19 mouse cellular contexts compared by ENCODE assay signal in genomic region chr17:70302656-70303055, GRCm38 (mm10).
DNase-seq lines count a peak whose midpoint lies in the region; ATAC-seq and TF ChIP-seq lines count a peak whose summit lies in the region.
"Had no signal": no experiment of that assay in that cellular context is flagged by ENCODE, and none has a peak within 500 bp of the region (broad histone marks: within the 10 kb centered on the region; RNA-seq: fewer than 3 reads in every experiment).

No protein-coding gene starts in this region.

- H3K27me3 ChIP-seq in forebrain, embryonic 14.5 days (replicated peaks; ENCODE audit: control insufficient read depth, insufficient read depth, low read length): no peaks in the 10 kb centered on the region
- no peaks in the 10 kb centered on the region for H3K27me3 ChIP-seq in forebrain, embryonic 11.5 days (ENCODE audit: control insufficient read depth, insufficient read depth, low read length)
- H3K27me3 ChIP-seq in hindbrain, postnatal 0 days (ENCODE audit: insufficient read depth, low read length): no peaks in the 10 kb centered on the region
- no peaks in the 10 kb centered on the region for H3K27me3 ChIP-seq in hindbrain, embryonic 14.5 days (ENCODE audit: control insufficient read depth, insufficient read depth, low read length)
- no peaks in the 10 kb centered on the region for H3K27me3 ChIP-seq in midbrain, postnatal 0 days (ENCODE audit: insufficient read depth, low read length)
- no peaks in the 10 kb centered on the region for H3K27me3 ChIP-seq in midbrain, embryonic 10.5 days (ENCODE audit: low read depth, poor library complexity, severe bottlenecking)
- H3K27me3 ChIP-seq in forebrain, postnatal 0 days (ENCODE audit: insufficient read depth, low read length): no peaks in the 10 kb centered on the region
- H3K27me3 ChIP-seq: embryonic facial prominence, embryonic 15.5 days; intestine, embryonic 15.5 days had no signal

- H3K9ac ChIP-seq in forebrain, embryonic 14.5 days (ENCODE audit: low read length): no peak overlapping the region
- no peak overlapping the region for H3K9ac ChIP-seq in forebrain, embryonic 11.5 days (ENCODE audit: low read length)
- no peak overlapping the region for H3K9ac ChIP-seq in hindbrain, postnatal 0 days (replicated peaks; ENCODE audit: low read length)
- H3K9ac ChIP-seq in hindbrain, embryonic 14.5 days: no peak overlapping the region
- H3K9ac ChIP-seq in midbrain, postnatal 0 days (replicated peaks; ENCODE audit: low read length, poor library complexity, severe bottlenecking): no peak overlapping the region
- H3K9ac ChIP-seq in forebrain, postnatal 0 days: no peak overlapping the region
- H3K9ac ChIP-seq: embryonic facial prominence, embryonic 15.5 days; intestine, embryonic 15.5 days had no signal

- TF ChIP-seq CTCF in hindbrain, postnatal 0 days (IDR thresholded peaks at IDR 0.05; ENCODE audit: low read depth): no peak
- TF ChIP-seq CTCF in midbrain, postnatal 0 days (IDR thresholded peaks at IDR 0.05): no peak
- TF ChIP-seq CTCF in forebrain, postnatal 0 days (IDR thresholded peaks at IDR 0.05; ENCODE audit: low read depth): no peak

- ATAC-seq in forebrain, embryonic 14.5 days: no peak
- ATAC-seq in forebrain, embryonic 11.5 days (replicated peaks; ENCODE audit: low FRiP score): no peak
- ATAC-seq in hindbrain, postnatal 0 days: no peak
- ATAC-seq in hindbrain, embryonic 14.5 days (ENCODE audit: low FRiP score): no peak
- ATAC-seq in midbrain, postnatal 0 days (ENCODE audit: low FRiP score): no peak
- no peak; the same call in 1 of the 2 replicates for ATAC-seq in forebrain, postnatal 0 days
- ATAC-seq: intestine, embryonic 15.5 days had no signal

- no peak overlapping the region for H3K4me2 ChIP-seq in forebrain, embryonic 14.5 days (ENCODE audit: low read length)
- H3K4me2 ChIP-seq in forebrain, embryonic 11.5 days (ENCODE audit: low read depth, low read length, severe bottlenecking): no peak overlapping the region
- no peak overlapping the region for H3K4me2 ChIP-seq in hindbrain, postnatal 0 days (ENCODE audit: low read depth, low read length)
- no peak overlapping the region for H3K4me2 ChIP-seq in hindbrain, embryonic 14.5 days (replicated peaks)
- no peak overlapping the region for H3K4me2 ChIP-seq in midbrain, postnatal 0 days (ENCODE audit: low read depth, low read length, poor library complexity, severe bottlenecking)
- H3K4me2 ChIP-seq in forebrain, postnatal 0 days (ENCODE audit: low read depth): no peak overlapping the region
- H3K4me2 ChIP-seq: embryonic facial prominence, embryonic 15.5 days; intestine, embryonic 15.5 days had no signal

- H3K4me1 ChIP-seq in forebrain, embryonic 14.5 days (ENCODE audit: control insufficient read depth, insufficient read depth, low read length): no peaks in the 10 kb centered on the region
- H3K4me1 ChIP-seq in forebrain, embryonic 11.5 days (replicated peaks; ENCODE audit: control insufficient read depth, insufficient read depth, low read length): no peaks in the 10 kb centered on the region
- no peaks in the 10 kb centered on the region for H3K4me1 ChIP-seq in hindbrain, postnatal 0 days (ENCODE audit: insufficient read depth, low read length)
- H3K4me1 ChIP-seq in hindbrain, embryonic 14.5 days (replicated peaks; ENCODE audit: control insufficient read depth, insufficient read depth, low read length): 0 out of 2 replicates have a peak, but pooled peaks cover 9% of the 10 kb centered on the region
- H3K4me1 ChIP-seq in midbrain, postnatal 0 days (ENCODE audit: insufficient read depth, low read length): no peaks in the 10 kb centered on the region; the same call in 1 of the 2 replicates
- no peaks in the 10 kb centered on the region for H3K4me1 ChIP-seq in midbrain, embryonic 10.5 days
- H3K4me1 ChIP-seq in forebrain, postnatal 0 days (ENCODE audit: insufficient read depth): no peaks in the 10 kb centered on the region
- H3K4me1 ChIP-seq: embryonic facial prominence, embryonic 15.5 days; heart, embryonic 10.5 days; intestine, embryonic 15.5 days had no signal

- H3K4me3 ChIP-seq in forebrain, embryonic 14.5 days (ENCODE audit: low read depth, low read length): no peak overlapping the region
- H3K4me3 ChIP-seq in forebrain, embryonic 11.5 days (ENCODE audit: low read depth, low read length): no peak overlapping the region
- H3K4me3 ChIP-seq in hindbrain, postnatal 0 days (ENCODE audit: low read length): no peak overlapping the region
- H3K4me3 ChIP-seq in hindbrain, embryonic 14.5 days (replicated peaks; ENCODE audit: low read length): no peak overlapping the region
- no peak overlapping the region for H3K4me3 ChIP-seq in midbrain, postnatal 0 days (ENCODE audit: low read depth, low read length)
- H3K4me3 ChIP-seq in midbrain, embryonic 10.5 days: no peak overlapping the region
- H3K4me3 ChIP-seq in forebrain, postnatal 0 days (ENCODE audit: low read depth, low read length): no peak overlapping the region
- H3K4me3 ChIP-seq: embryonic facial prominence, embryonic 15.5 days; erythroblast, embryonic 14.5 days; heart, embryonic 10.5 days; intestine, embryonic 15.5 days had no signal

- 68% methylated on average over 2 of the region's 2 CpGs for WGBS in forebrain, embryonic 14.5 days
- 79% methylated on average over 2 of the region's 2 CpGs for WGBS in forebrain, embryonic 11.5 days
- 50% methylated on average over 2 of the region's 2 CpGs for WGBS in hindbrain, postnatal 0 days
- WGBS in hindbrain, embryonic 14.5 days: 83% methylated on average over 2 of the region's 2 CpGs
- 69% methylated on average over 2 of the region's 2 CpGs for WGBS in midbrain, postnatal 0 days
- 77% methylated on average over 2 of the region's 2 CpGs for WGBS in midbrain, embryonic 10.5 days
- 48% methylated on average over 2 of the region's 2 CpGs for WGBS in forebrain, postnatal 0 days

- H3K9me3 ChIP-seq in forebrain, embryonic 14.5 days (replicated peaks; ENCODE audit: control insufficient read depth, low read length): no peaks in the 10 kb centered on the region
- no peaks in the 10 kb centered on the region for H3K9me3 ChIP-seq in forebrain, embryonic 11.5 days (ENCODE audit: control insufficient read depth, low read length)
- H3K9me3 ChIP-seq in hindbrain, postnatal 0 days (ENCODE audit: low read length): no peaks in the 10 kb centered on the region
- no peaks in the 10 kb centered on the region for H3K9me3 ChIP-seq in hindbrain, embryonic 14.5 days (ENCODE audit: control insufficient read depth, low read length)
- H3K9me3 ChIP-seq in midbrain, postnatal 0 days (ENCODE audit: low read length): no peaks in the 10 kb centered on the region
- no peaks in the 10 kb centered on the region for H3K9me3 ChIP-seq in midbrain, embryonic 10.5 days (replicated peaks)
- no peaks in the 10 kb centered on the region for H3K9me3 ChIP-seq in forebrain, postnatal 0 days (ENCODE audit: low read length)
- H3K9me3 ChIP-seq: embryonic facial prominence, embryonic 15.5 days; heart, embryonic 10.5 days; intestine, embryonic 15.5 days had no signal

- H3K27ac ChIP-seq in forebrain, embryonic 14.5 days (ENCODE audit: low read depth, low read length): no peak overlapping the region
- no peak overlapping the region for H3K27ac ChIP-seq in forebrain, embryonic 11.5 days (ENCODE audit: low read depth, low read length)
- H3K27ac ChIP-seq in hindbrain, postnatal 0 days: no peak overlapping the region
- H3K27ac ChIP-seq in hindbrain, embryonic 14.5 days: no peak overlapping the region
- H3K27ac ChIP-seq in midbrain, postnatal 0 days (ENCODE audit: low read depth, low read length): no peak overlapping the region
- H3K27ac ChIP-seq in midbrain, embryonic 10.5 days (replicated peaks): no peak overlapping the region
- no peak overlapping the region for H3K27ac ChIP-seq in forebrain, postnatal 0 days (ENCODE audit: low read depth, low read length)
- H3K27ac ChIP-seq: embryonic facial prominence, embryonic 15.5 days; heart, embryonic 10.5 days; intestine, embryonic 15.5 days had no signal

- no peaks in the 10 kb centered on the region for H3K36me3 ChIP-seq in forebrain, embryonic 14.5 days (ENCODE audit: control insufficient read depth, insufficient read depth, low read length)
- no peaks in the 10 kb centered on the region for H3K36me3 ChIP-seq in forebrain, embryonic 11.5 days (ENCODE audit: control insufficient read depth, insufficient read depth, low read length)
- H3K36me3 ChIP-seq in hindbrain, postnatal 0 days (ENCODE audit: insufficient read depth, low read length): no peaks in the 10 kb centered on the region
- no peaks in the 10 kb centered on the region for H3K36me3 ChIP-seq in hindbrain, embryonic 14.5 days (replicated peaks; ENCODE audit: control insufficient read depth, insufficient read depth)
- H3K36me3 ChIP-seq in midbrain, postnatal 0 days (ENCODE audit: insufficient read depth, low read length): no peaks in the 10 kb centered on the region
- no peaks in the 10 kb centered on the region for H3K36me3 ChIP-seq in midbrain, embryonic 10.5 days
- no peaks in the 10 kb centered on the region for H3K36me3 ChIP-seq in forebrain, postnatal 0 days (ENCODE audit: insufficient read depth)
- H3K36me3 ChIP-seq: embryonic facial prominence, embryonic 15.5 days; heart, embryonic 10.5 days; intestine, embryonic 15.5 days had no signal

- DNase-seq in forebrain, embryonic 14.5 days (ENCODE audit: low spot score): peak; percentile 44
- DNase-seq in forebrain, embryonic 11.5 days (ENCODE audit: low spot score): no peak
- peak; percentile 39 for DNase-seq in hindbrain, postnatal 0 days (ENCODE audit: low spot score)
- DNase-seq in hindbrain, embryonic 14.5 days (ENCODE audit: low spot score): no peak
- DNase-seq in midbrain, postnatal 0 days (ENCODE audit: low spot score): peak; percentile 49
- DNase-seq in midbrain, embryonic 10.5 days (ENCODE audit: low spot score): no peak
- DNase-seq in forebrain, postnatal 0 days: peak; percentile 45
- DNase-seq in embryo, embryonic 10.5 days (ENCODE audit: low spot score): no peak
- DNase-seq: adrenal gland, postnatal 25 days; cerebellum, postnatal 36 days; embryo, embryonic 11 days; heart, adult 18-20 months; heart, postnatal 10 days; heart, postnatal 4 days; kidney, adult 18-20 months had no signal

Comparison
In these comparisons a context has a peak if more than half of its experiments do, and no peak if none do; other contexts are left out.
1. DNase-seq: peak in forebrain, embryonic 14.5 days (single experiment), hindbrain, postnatal 0 days (single experiment), midbrain, postnatal 0 days (single experiment) and forebrain, postnatal 0 days (single experiment); none in forebrain, embryonic 11.5 days (single experiment), hindbrain, embryonic 14.5 days (single experiment), midbrain, embryonic 10.5 days (single experiment) and embryo, embryonic 10.5 days (single experiment).